Mouse (Mus musculus): Measurements from ENCODE around the gene Gabrr3. TPM values are rescaled to one million over a fixed set of nuclear protein-coding genes. Genes with fewer than 3 reads are reported as not detected.
"Not testable (repeated sequence)": the region's sequence is repeated elsewhere in the genome, so short reads cannot be mapped to it uniquely, and the experiment has no call there.

Gene Gabrr3
- total RNA-seq (2021), result under 1 TPM in 1 of 2 experiments, not detected in 1; 0.06 TPM

- intact Hi-C loops (cut with DNase I), result no loop called here
- no peak for DNase-seq (ENCODE audit: low spot score)
Observed at GRCm38 (mm10) chr16:59407032-59407431, at the start of gene Gabrr3. Gene Gabrr3, plus strand, starts transcription at chr16:59407332.

- DNase-seq (ENCODE audit: low spot score), result no peak
- intact Hi-C loops (cut with DNase I), result no loop called here
Observed at GRCm38 (mm10) chr16:59363893-59364292, 43.2 kb upstream of the Gabrr3 start, which contains the start of gene Olfr209. Gene Olfr209, minus strand, starts transcription at chr16:59363993.

GRCm38 (mm10) chr16:59393300-59393699 lies 13.8 kb upstream of the Gabrr3 start:
- no peak for DNase-seq (ENCODE audit: low spot score)
- intact Hi-C loops (cut with DNase I), result no loop called here

GRCm38 (mm10) chr16:59401102-59401501 lies 6.0 kb upstream of the Gabrr3 start:
- intact Hi-C loops (cut with DNase I), result loop anchor here (5.0 kb wide), 1 partner anchor 774 kb away; no protein-coding TSS in a partner anchor
- DNase-seq (ENCODE audit: low spot score), result no peak

GRCm38 (mm10) chr16:59401985-59402384 lies 5.1 kb upstream of the Gabrr3 start:
- intact Hi-C loops (cut with DNase I), result loop anchor here (5.0 kb wide), 1 partner anchor 775 kb away; no protein-coding TSS in a partner anchor
- no peak for DNase-seq (ENCODE audit: low spot score)

- DNase-seq (ENCODE audit: low spot score), result no peak
- intact Hi-C loops (cut with DNase I), result loop anchor here (5.0 kb wide), 1 partner anchor 776 kb away; no protein-coding TSS in a partner anchor
Observed at GRCm38 (mm10) chr16:59403684-59404083, 3.4 kb upstream of the Gabrr3 start.

GRCm38 (mm10) chr16:59404798-59405197 lies 2.3 kb upstream of the Gabrr3 start:
- no peak for DNase-seq (ENCODE audit: low spot score)
- intact Hi-C loops (cut with DNase I), result loop anchor here (5.0 kb wide), 1 partner anchor 777 kb away; no protein-coding TSS in a partner anchor

- no peak for DNase-seq (ENCODE audit: low spot score)
- intact Hi-C loops (cut with DNase I), result no loop called here
Observed at GRCm38 (mm10) chr16:59409341-59409748, 2.2 kb downstream of the Gabrr3 start.

GRCm38 (mm10) chr16:59409800-59410199 lies 2.7 kb downstream of the Gabrr3 start:
- intact Hi-C loops (cut with DNase I), result no loop called here
- DNase-seq (ENCODE audit: low spot score), result no peak

GRCm38 (mm10) chr16:59413475-59413874 lies 6.3 kb downstream of the Gabrr3 start:
- no peak for DNase-seq (ENCODE audit: low spot score)
- intact Hi-C loops (cut with DNase I), result no loop called here

GRCm38 (mm10) chr16:59420237-59420866 lies 13.2 kb downstream of the Gabrr3 start:
- intact Hi-C loops (cut with DNase I), result loop anchor here (2.0 to 5.0 kb wide), 3 partner anchors 54 to 262 kb away; no protein-coding TSS in a partner anchor
- no peak for DNase-seq (ENCODE audit: low spot score)

- intact Hi-C loops (cut with DNase I), result loop anchor here (2.0 to 5.0 kb wide), 3 partner anchors 54 to 261 kb away; no protein-coding TSS in a partner anchor
- no peak for DNase-seq (ENCODE audit: low spot score)
Observed at GRCm38 (mm10) chr16:59420867-59421251, 13.7 kb downstream of the Gabrr3 start.

- DNase-seq (ENCODE audit: low spot score), result no peak
- intact Hi-C loops (cut with DNase I), result loop anchor here (2.0 to 5.0 kb wide), 3 partner anchors 53 to 261 kb away; no protein-coding TSS in a partner anchor
Observed at GRCm38 (mm10) chr16:59421571-59422345, 14.6 kb downstream of the Gabrr3 start.

- intact Hi-C loops (cut with DNase I), result no loop called here
- no peak for DNase-seq (ENCODE audit: low spot score)
Observed at GRCm38 (mm10) chr16:59427960-59428359, 20.8 kb downstream of the Gabrr3 start.

- intact Hi-C loops (cut with DNase I), result no loop called here
- no peak for DNase-seq (ENCODE audit: low spot score)
Observed at GRCm38 (mm10) chr16:59433181-59433580, 26.0 kb downstream of the Gabrr3 start.

- DNase-seq (ENCODE audit: low spot score), result no peak
- intact Hi-C loops (cut with DNase I), result no loop called here
Observed at GRCm38 (mm10) chr16:59444880-59445559, 37.9 kb downstream of the Gabrr3 start.

GRCm38 (mm10) chr16:59448181-59448580 lies 41.0 kb downstream of the Gabrr3 start:
- intact Hi-C loops (cut with DNase I), result no loop called here
- DNase-seq (ENCODE audit: low spot score), result no peak

GRCm38 (mm10) chr16:59449092-59449491 lies 42.0 kb downstream of the Gabrr3 start:
- intact Hi-C loops (cut with DNase I), result no loop called here

GRCm38 (mm10) chr16:59451813-59452212 lies 44.7 kb downstream of the Gabrr3 start:
- intact Hi-C loops (cut with DNase I), result no loop called here
- DNase-seq (ENCODE audit: low spot score), result no peak

More at GRCm38 (mm10) chr16:59449092-59449491, 42.0 kb downstream of the Gabrr3 start:
- no peak for DNase-seq (ENCODE audit: low spot score)

- DNase-seq (ENCODE audit: low spot score); intact Hi-C loops (cut with DNase I): not testable (repeated sequence)
Observed at GRCm38 (mm10) chr16:59459259-59459861, 52.2 kb downstream of the Gabrr3 start.

Data from heart, postnatal 25 days (tissue).